Mouse (Mus musculus): ENCODE data around the gene Krtap13. TPM values are rescaled to one million over a fixed set of nuclear protein-coding genes. Genes with fewer than 3 reads are reported as not detected.
"Not testable (repeated sequence)": the region's sequence is repeated elsewhere in the genome, so short reads cannot be mapped to it uniquely, and the experiment has no call there.

Gene Krtap13
- not detected for total RNA-seq (2021)
- long read RNA-seq, experiment 1 = 0 reads
- long read RNA-seq, experiment 2 = 0 reads

- DNase-seq (ENCODE audit: low spot score in 2 of 2); intact Hi-C loops (cut with DNase I): not testable (repeated sequence)
Observed at GRCm38 (mm10) chr16:88751535-88751934, at the start of gene Krtap13. TSS of gene Krtap13 (minus strand) at chr16:88751635.

- intact Hi-C loops (cut with DNase I) = no loop called here
- no peak for DNase-seq (ENCODE audit: low spot score in 2 of 2)
Observed at GRCm38 (mm10) chr16:88786786-88787185, 35.4 kb upstream of the Krtap13 start.

- intact Hi-C loops (cut with DNase I) = no loop called here
- DNase-seq (ENCODE audit: low spot score in 2 of 2) = no peak
Observed at GRCm38 (mm10) chr16:88777596-88777995, 26.2 kb upstream of the Krtap13 start, which contains the start of gene Gm5965. TSS of gene Gm5965 (plus strand) at chr16:88777896.

- intact Hi-C loops (cut with DNase I) = no loop called here
- no peak for DNase-seq (ENCODE audit: low spot score in 2 of 2)
Observed at GRCm38 (mm10) chr16:88774106-88774505, 22.7 kb upstream of the Krtap13 start, which contains the start of gene 2310057N15Rik. TSS of gene 2310057N15Rik (minus strand) at chr16:88774206.

GRCm38 (mm10) chr16:88758547-88758946, 7.1 kb upstream of the Krtap13 start, which contains the start of gene 2310034C09Rik:
TSS of gene 2310034C09Rik (plus strand) at chr16:88758847.
- DNase-seq (ENCODE audit: low spot score in 2 of 2); intact Hi-C loops (cut with DNase I): not testable (repeated sequence)

- intact Hi-C loops (cut with DNase I) = no loop called here
- no peak for DNase-seq (ENCODE audit: low spot score in 2 of 2)
Observed at GRCm38 (mm10) chr16:88747943-88748342, 3.5 kb downstream of the Krtap13 start.

GRCm38 (mm10) chr16:88744750-88745340, 6.6 kb downstream of the Krtap13 start:
- no peak for DNase-seq (ENCODE audit: low spot score in 2 of 2)
- intact Hi-C loops (cut with DNase I) = no loop called here

GRCm38 (mm10) chr16:88735391-88735790, 16.0 kb downstream of the Krtap13 start:
- intact Hi-C loops (cut with DNase I) = no loop called here
- no peak for DNase-seq (ENCODE audit: low spot score in 2 of 2)

- DNase-seq (ENCODE audit: low spot score in 2 of 2) = no peak
- intact Hi-C loops (cut with DNase I) = no loop called here
Observed at GRCm38 (mm10) chr16:88728812-88729275, 22.6 kb downstream of the Krtap13 start, which contains the start of gene Krtap13-1. TSS of gene Krtap13-1 (plus strand) at chr16:88728862.

GRCm38 (mm10) chr16:88720031-88720430, 31.4 kb downstream of the Krtap13 start:
- intact Hi-C loops (cut with DNase I) = no loop called here

GRCm38 (mm10) chr16:88716549-88716948, 34.9 kb downstream of the Krtap13 start:
- intact Hi-C loops (cut with DNase I) = no loop called here
- no peak for DNase-seq (ENCODE audit: low spot score in 2 of 2)

More at GRCm38 (mm10) chr16:88720031-88720430, 31.4 kb downstream of the Krtap13 start:
- DNase-seq (ENCODE audit: low spot score in 2 of 2) = no peak

- intact Hi-C loops (cut with DNase I) = no loop called here
- DNase-seq (ENCODE audit: low spot score in 2 of 2) = no peak
Observed at GRCm38 (mm10) chr16:88711245-88711644, 40.2 kb downstream of the Krtap13 start.

- DNase-seq (ENCODE audit: low spot score in 2 of 2) = no peak
- intact Hi-C loops (cut with DNase I) = no loop called here
Observed at GRCm38 (mm10) chr16:88710757-88711156, 40.7 kb downstream of the Krtap13 start.

- intact Hi-C loops (cut with DNase I) = no loop called here
- DNase-seq (ENCODE audit: low spot score in 2 of 2) = no peak
Observed at GRCm38 (mm10) chr16:88707496-88708012, 43.9 kb downstream of the Krtap13 start, which contains the start of gene 2310061N02Rik. TSS of gene 2310061N02Rik (minus strand) at chr16:88707962.

- no peak for DNase-seq (ENCODE audit: low spot score in 2 of 2)
- intact Hi-C loops (cut with DNase I) = no loop called here
Observed at GRCm38 (mm10) chr16:88701072-88701864, 50.2 kb downstream of the Krtap13 start.

Other genes starting within 250 kb of the Krtap13 start
- gene Cldn17, start 244.7 kb downstream of the Krtap13 start, total RNA-seq (2021) = not detected
- gene Cldn8, start 188.5 kb downstream of the Krtap13 start, total RNA-seq (2021) = not detected
- not detected for gene Krtap24-1, start 139.4 kb downstream of the Krtap13 start, total RNA-seq (2021)
- gene 2310079G19Rik, start 124.0 kb downstream of the Krtap13 start, total RNA-seq (2021) = not detected
- gene Krtap26-1, start 103.8 kb downstream of the Krtap13 start, total RNA-seq (2021) = not detected
- gene Krtap27-1, start 80.0 kb downstream of the Krtap13 start, total RNA-seq (2021) = not detected
- gene 2310061N02Rik, start 43.7 kb downstream of the Krtap13 start, total RNA-seq (2021) = not detected
- gene Krtap13-1, start 22.8 kb downstream of the Krtap13 start, total RNA-seq (2021) = not detected
- gene 2310034C09Rik, start 7.2 kb upstream of the Krtap13 start, total RNA-seq (2021) = not detected
- gene 2310057N15Rik, start 22.6 kb upstream of the Krtap13 start, total RNA-seq (2021) = not detected
- gene Gm5965, start 26.3 kb upstream of the Krtap13 start, total RNA-seq (2021) = not detected
- gene Gm20741, start 60.6 kb upstream of the Krtap13 start, total RNA-seq (2021) = not detected
- not detected for gene Krtap15, start 68.6 kb upstream of the Krtap13 start, total RNA-seq (2021)
- gene Krtap14, start 74.5 kb upstream of the Krtap13 start, total RNA-seq (2021) = not detected
- not detected for gene Krtap19-1, start 117.8 kb upstream of the Krtap13 start, total RNA-seq (2021)
- not detected for gene Krtap19-2, start 122.6 kb upstream of the Krtap13 start, total RNA-seq (2021)
- not detected for gene Krtap19-3, start 126.4 kb upstream of the Krtap13 start, total RNA-seq (2021)
- gene Krtap19-4, start 133.5 kb upstream of the Krtap13 start, total RNA-seq (2021) = not detected
- gene Krtap19-5, start 144.8 kb upstream of the Krtap13 start, total RNA-seq (2021) = not detected
- not detected for gene Krtap19-9b, start 180.6 kb upstream of the Krtap13 start, total RNA-seq (2021)
- gene Krtap16-3, start 211.2 kb upstream of the Krtap13 start, total RNA-seq (2021) = not detected